Mouse (Mus musculus) erythroid progenitor cell, adult 5-6 weeks (primary cell): ENCODE measurements around the gene Ergic3. TPM values are rescaled to one million over a fixed set of nuclear protein-coding genes. Genes with fewer than 3 reads are reported as not detected.
A peak's percentile ranks its signal among the peaks of the same experiment; 100 is the strongest.

Experiments
- ATAC-seq: replicated peaks from 2 replicates; pipeline ENCODE4 v1.8.0; 2016; ENCODE audit warnings: moderate number of reproducible peaks, mild to moderate bottlenecking, moderate TSS enrichment, inconsistent platforms; ENCODE audit not compliant: poor library complexity, low FRiP score, severe bottlenecking
- total RNA-seq, 2 experiments: library from RNA; stranded (forward) in 1 of 2; stranded (reverse) in 1 of 2; fragments of 150-400 nt in 1 of 2; fragments of 186-747, 209-891 nt in 1 of 2; gene quantifications; 2 replicates each; pipeline versions ENCODE4 v1.2.3 to v1.2.4; 2015 to 2017; ENCODE audit warnings: low replicate concordance in 2 of 2

Gene Ergic3
- total RNA-seq, 2 experiments from 2014 or later: 22.6 to 59.5 TPM

GRCm38 (mm10) chr2:156065099-156066041 lies 57.5 kb downstream of the Ergic3 start, which contains the start of gene Spag4:
TSS of gene Spag4 (plus strand) at chr2:156065175.
- ATAC-seq: peak; percentile 63

- no peak for ATAC-seq
These were observed 58.3 kb downstream of the Ergic3 start for GRCm38 (mm10) chr2:156066126-156066525.

Other genes with a start within 250 kb of the Ergic3 start
- gene Mmp24, start 232.7 kb upstream of the Ergic3 start, total RNA-seq (2015; ENCODE audit: low replicate concordance): not detected in 2 replicates
- not detected in 2 replicates for gene Mmp24, start 232.7 kb upstream of the Ergic3 start, total RNA-seq (2017; ENCODE audit: low replicate concordance)
- gene BC029722, start 188.6 kb upstream of the Ergic3 start, total RNA-seq (2015; ENCODE audit: low replicate concordance): not detected in 2 replicates
- gene BC029722, start 188.6 kb upstream of the Ergic3 start, total RNA-seq (2017; ENCODE audit: low replicate concordance): 0.77 and 1.6 TPM in 2 replicates
- gene Eif6, start 181.1 kb upstream of the Ergic3 start, total RNA-seq (2015; ENCODE audit: low replicate concordance): 68.1 and 91.0 TPM in 2 replicates
- gene Eif6, start 181.1 kb upstream of the Ergic3 start, total RNA-seq (2017; ENCODE audit: low replicate concordance): 11.6 and 28.1 TPM in 2 replicates
- not detected in 2 replicates for gene Fam83c, start 173.2 kb upstream of the Ergic3 start, total RNA-seq (2015; ENCODE audit: low replicate concordance)
- not detected in 2 replicates for gene Fam83c, start 173.2 kb upstream of the Ergic3 start, total RNA-seq (2017; ENCODE audit: low replicate concordance)
- 1.7 and 7.6 TPM in 2 replicates for gene Uqcc1, start 77.7 kb upstream of the Ergic3 start, total RNA-seq (2015; ENCODE audit: low replicate concordance)
- gene Uqcc1, start 77.7 kb upstream of the Ergic3 start, total RNA-seq (2017; ENCODE audit: low replicate concordance): 2.3 and 2.6 TPM in 2 replicates
- not detected in 2 replicates for gene Gm15557, start 67.3 kb upstream of the Ergic3 start, total RNA-seq (2015; ENCODE audit: low replicate concordance)
- gene Gm15557, start 67.3 kb upstream of the Ergic3 start, total RNA-seq (2017; ENCODE audit: low replicate concordance): not detected in 2 replicates
- gene Gdf5, start 62.7 kb upstream of the Ergic3 start, total RNA-seq (2015; ENCODE audit: low replicate concordance): not detected in 2 replicates
- gene Gdf5, start 62.7 kb upstream of the Ergic3 start, total RNA-seq (2017; ENCODE audit: low replicate concordance): not detected in 2 replicates
- 4.2 and 32.4 TPM in 2 replicates for gene Cep250, start 51.6 kb upstream of the Ergic3 start, total RNA-seq (2015; ENCODE audit: low replicate concordance)
- 18.5 and 19.2 TPM in 2 replicates for gene Cep250, start 51.6 kb upstream of the Ergic3 start, total RNA-seq (2017; ENCODE audit: low replicate concordance)
- not detected in 2 replicates for gene 6430550D23Rik, start 68 bp upstream of the Ergic3 start, total RNA-seq (2015; ENCODE audit: low replicate concordance)
- 0.26 TPM in 1 of 2 replicates, not detected in the other for gene 6430550D23Rik, start 68 bp upstream of the Ergic3 start, total RNA-seq (2017; ENCODE audit: low replicate concordance)
- not detected in 2 replicates for gene Fer1l4, start 44.9 kb downstream of the Ergic3 start, total RNA-seq (2015; ENCODE audit: low replicate concordance)
- gene Fer1l4, start 44.9 kb downstream of the Ergic3 start, total RNA-seq (2017; ENCODE audit: low replicate concordance): not detected in 2 replicates
- gene Spag4, start 57.1 kb downstream of the Ergic3 start, total RNA-seq (2015; ENCODE audit: low replicate concordance): not detected in 2 replicates
- gene Spag4, start 57.1 kb downstream of the Ergic3 start, total RNA-seq (2017; ENCODE audit: low replicate concordance): not detected in 2 replicates
- gene Cpne1, start 103.9 kb downstream of the Ergic3 start, total RNA-seq (2015; ENCODE audit: low replicate concordance): 46.5 and 58.7 TPM in 2 replicates
- 14.9 and 26.0 TPM in 2 replicates for gene Cpne1, start 103.9 kb downstream of the Ergic3 start, total RNA-seq (2017; ENCODE audit: low replicate concordance)
- gene Rbm12, start 103.9 kb downstream of the Ergic3 start, total RNA-seq (2015; ENCODE audit: low replicate concordance): 39.4 and 47.6 TPM in 2 replicates
- 12.3 and 18.4 TPM in 2 replicates for gene Rbm12, start 103.9 kb downstream of the Ergic3 start, total RNA-seq (2017; ENCODE audit: low replicate concordance)
- gene Gm28036, start 119.0 kb downstream of the Ergic3 start, total RNA-seq (2015; ENCODE audit: low replicate concordance): 2.5 TPM in 1 of 2 replicates, not detected in the other
- gene Gm28036, start 119.0 kb downstream of the Ergic3 start, total RNA-seq (2017; ENCODE audit: low replicate concordance): 11.3 and 23.7 TPM in 2 replicates
- gene Romo1, start 136.0 kb downstream of the Ergic3 start, total RNA-seq (2015; ENCODE audit: low replicate concordance): 26.8 and 43.6 TPM in 2 replicates
- gene Romo1, start 136.0 kb downstream of the Ergic3 start, total RNA-seq (2017; ENCODE audit: low replicate concordance): 4.2 and 16.4 TPM in 2 replicates
- gene Nfs1, start 136.1 kb downstream of the Ergic3 start, total RNA-seq (2015; ENCODE audit: low replicate concordance): 56.6 and 86.8 TPM in 2 replicates
- gene Nfs1, start 136.1 kb downstream of the Ergic3 start, total RNA-seq (2017; ENCODE audit: low replicate concordance): 20.4 and 21.9 TPM in 2 replicates
- 430 and 594 TPM in 2 replicates for gene Rbm39, start 172.2 kb downstream of the Ergic3 start, total RNA-seq (2015; ENCODE audit: low replicate concordance)
- 425 and 602 TPM in 2 replicates for gene Rbm39, start 172.2 kb downstream of the Ergic3 start, total RNA-seq (2017; ENCODE audit: low replicate concordance)
- 1.8 and 15.1 TPM in 2 replicates for gene Phf20, start 188.4 kb downstream of the Ergic3 start, total RNA-seq (2015; ENCODE audit: low replicate concordance)
- 14.6 and 15.4 TPM in 2 replicates for gene Phf20, start 188.4 kb downstream of the Ergic3 start, total RNA-seq (2017; ENCODE audit: low replicate concordance)